ENCODE assay signal across 22 mouse cellular contexts in the genomic region with DNA sequence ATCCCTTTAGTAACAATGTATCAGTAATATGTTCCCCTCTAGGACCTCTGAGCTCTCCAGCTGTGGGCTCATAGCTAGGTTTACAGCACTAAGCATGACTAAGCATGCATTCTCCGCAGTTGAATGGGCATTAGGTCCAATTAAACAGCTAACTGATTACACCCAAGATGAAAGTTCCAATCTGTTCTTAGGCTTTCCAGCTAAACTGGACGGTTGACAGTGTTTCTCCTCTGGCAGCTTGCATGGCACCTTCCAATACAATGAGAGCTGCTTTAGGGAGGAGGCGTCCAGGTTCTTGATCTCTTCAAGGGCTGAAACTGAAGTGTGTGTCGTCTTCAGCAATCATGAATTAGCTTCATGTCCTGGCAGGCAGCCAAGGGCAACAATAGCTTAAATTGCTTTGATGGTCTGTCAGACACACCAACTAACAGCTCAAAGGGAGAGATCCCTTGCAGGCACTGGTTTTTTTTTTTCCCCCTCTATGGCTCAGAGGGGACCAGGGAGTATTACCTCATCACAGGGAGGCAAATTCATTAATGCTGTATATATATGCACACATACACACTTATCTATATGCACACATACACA. TPM values are rescaled to one million over a fixed set of nuclear protein-coding genes. Genes with fewer than 3 reads are reported as not detected.
DNase-seq lines count a peak whose midpoint lies in the region; ATAC-seq and TF ChIP-seq lines count a peak whose summit lies in the region.
"Had no signal": no experiment of that assay in that cellular context is flagged by ENCODE, and none has a peak within 500 bp of the region (broad histone marks: within the 10 kb centered on the region; RNA-seq: fewer than 3 reads in every experiment).

No protein-coding gene starts in this region.

- in situ Hi-C loops in ES-E14 (cut with MboI; ENCODE audit: low sequenced_read_pairs in 2 of 2, unreplicated experiment in 2 of 2): no loop called here

- ATAC-seq in kidney, postnatal 0 days (replicated peaks; ENCODE audit: low FRiP score, low read depth): 0 out of 2 replicates have a peak, but pooled peaks have one; percentile 52
- no peak for ATAC-seq in embryonic facial prominence, embryonic 14.5 days (ENCODE audit: low read depth)
- ATAC-seq: forebrain, embryonic 16.5 days had no signal

- DNase-seq in kidney, postnatal 0 days (ENCODE audit: low spot score): peak; percentile 38
- DNase-seq in kidney, adult 9 months: no peak
- DNase-seq in 3T3-L1 (ENCODE audit: low read depth, low spot score): peak; percentile 17
- DNase-seq in ES-E14 (ENCODE audit: low read depth, low spot score): no peak
- peak; percentile 70 for DNase-seq in embryonic facial prominence, embryonic 14.5 days (ENCODE audit: low spot score)
- DNase-seq in thymus, postnatal 10 days (ENCODE audit: low spot score in 2 of 2): no peak
- no peak for DNase-seq in cerebellum, postnatal 25 days
- DNase-seq: cerebellum, adult 11 months; cerebellum, postnatal 36 days; gastrocnemius, postnatal 10 days; heart, adult 2 months; liver; lung, adult 18-20 months; thymus, postnatal 25 days had no signal

- H3K27ac ChIP-seq in kidney, postnatal 0 days: no peak overlapping the region
- H3K27ac ChIP-seq in ES-E14 (ENCODE audit: insufficient read depth, low read depth, low read length, poor library complexity, severe bottlenecking): no peak overlapping the region
- H3K27ac ChIP-seq in embryonic facial prominence, embryonic 14.5 days (replicated peaks; ENCODE audit: low read depth, low read length): no peak overlapping the region
- H3K27ac ChIP-seq: heart, adult 2 months; hindbrain, embryonic 14.5 days; macrophage; stomach, postnatal 0 days had no signal

- no peak overlapping the region for H3K9ac ChIP-seq in kidney, postnatal 0 days (ENCODE audit: low read depth, low read length)
- H3K9ac ChIP-seq in ES-E14 (ENCODE audit: insufficient read depth, low read depth, low read length, poor library complexity, severe bottlenecking): no peak overlapping the region
- H3K9ac ChIP-seq in embryonic facial prominence, embryonic 14.5 days (ENCODE audit: low read depth, low read length): no peak overlapping the region
- H3K9ac ChIP-seq: hindbrain, embryonic 14.5 days had no signal

- no peaks in the 10 kb centered on the region for H3K9me3 ChIP-seq in kidney, postnatal 0 days (replicated peaks; ENCODE audit: low read length)
- no peaks in the 10 kb centered on the region for H3K9me3 ChIP-seq in ES-E14 (ENCODE audit: control insufficient read depth, insufficient read depth, low read depth, low read length)
- no peaks in the 10 kb centered on the region for H3K9me3 ChIP-seq in embryonic facial prominence, embryonic 14.5 days (ENCODE audit: control insufficient read depth, low read length)

- H3K36me3 ChIP-seq in kidney, postnatal 0 days (ENCODE audit: insufficient read depth, low read length): no peaks in the 10 kb centered on the region
- H3K36me3 ChIP-seq in ES-E14 (ENCODE audit: control insufficient read depth, insufficient read depth, low read length, poor library complexity, severe bottlenecking): no peaks in the 10 kb centered on the region
- no peaks in the 10 kb centered on the region for H3K36me3 ChIP-seq in embryonic facial prominence, embryonic 14.5 days (ENCODE audit: control insufficient read depth, insufficient read depth, low read length)

- TF ChIP-seq CTCF in kidney, postnatal 0 days (IDR thresholded peaks at IDR 0.05; ENCODE audit: low read depth): no peak

- H3K27me3 ChIP-seq in kidney, postnatal 0 days (ENCODE audit: insufficient read depth, low read length): no peaks in the 10 kb centered on the region
- H3K27me3 ChIP-seq in embryonic facial prominence, embryonic 14.5 days (replicated peaks; ENCODE audit: control insufficient read depth, insufficient read depth, low read length): no peaks in the 10 kb centered on the region

- no peak overlapping the region for H3K4me2 ChIP-seq in kidney, postnatal 0 days (ENCODE audit: low read length)
- H3K4me2 ChIP-seq in embryonic facial prominence, embryonic 14.5 days (ENCODE audit: low read depth, low read length): no peak overlapping the region
- H3K4me2 ChIP-seq: hindbrain, embryonic 14.5 days had no signal

- WGBS in kidney, postnatal 0 days: 13% methylated on average over 4 of the region's 4 CpGs
- 44% methylated on average over 4 of the region's 4 CpGs for WGBS in embryonic facial prominence, embryonic 14.5 days

- H3K4me3 ChIP-seq in kidney, postnatal 0 days (replicated peaks; ENCODE audit: low read depth, low read length): no peak overlapping the region
- no peak overlapping the region for H3K4me3 ChIP-seq in ES-E14 (ENCODE audit: insufficient read depth in 1 of 2, low read depth in 1 of 2, low read length in 2 of 2, poor library complexity in 1 of 2, severe bottlenecking in 1 of 2)
- no peak overlapping the region for H3K4me3 ChIP-seq in embryonic facial prominence, embryonic 14.5 days (ENCODE audit: low read depth, low read length)
- H3K4me3 ChIP-seq: heart, adult 2 months had no signal

- 0 out of 2 replicates have a peak, but pooled peaks cover 4% of the 10 kb centered on the region for H3K4me1 ChIP-seq in kidney, postnatal 0 days (replicated peaks; ENCODE audit: insufficient read depth, low read length)
- peaks cover 0 to 13% of the 10 kb centered on the region in 2 experiments; a peak in 1 of 4 replicates for H3K4me1 ChIP-seq in ES-E14 (ENCODE audit: control insufficient read depth in 2 of 2, insufficient read depth in 2 of 2, low read length in 2 of 2, poor library complexity in 1 of 2)
- H3K4me1 ChIP-seq in embryonic facial prominence, embryonic 14.5 days (ENCODE audit: control insufficient read depth, insufficient read depth, low read length): no peaks in the 10 kb centered on the region

TF ChIP-seq in ES-E14, 5 proteins besides CTCF, POLR2A, EP300 and RAD21:
- TF ChIP-seq CHD2 (IDR thresholded peaks at IDR 0.05; ENCODE audit: low read depth, low read length) (no peak), MAFK (IDR thresholded peaks at IDR 0.05; ENCODE audit: insufficient read depth, low read depth, low read length) (0 out of 2 replicates have a peak, but pooled peaks have one; percentile 32)

RNA-seq across cellular contexts. Expression of gene Slc5a4b, which starts 9.5 kb away (rescaled TPM):
- polyA plus RNA-seq in kidney, postnatal 0 days (2015; fragmentation: Nextera tagmentation; extraction: Ambion mirVana): 0.06 and 0.14 TPM in 2 replicates
- total RNA-seq in ES-E14 (2012; rRNA removed): 7.1 and 11.0 TPM in 2 replicates
- polyA plus RNA-seq in embryonic facial prominence, embryonic 14.5 days (2014; fragmentation: Nextera tagmentation; extraction: Ambion mirVana): not detected in 2 replicates
- total RNA-seq: adrenal gland, adult 18-20 months; gastrocnemius, postnatal 10 days; heart, adult 2 months; neutrophil, adult 5-6 weeks had no signal
- polyA plus RNA-seq: forebrain, embryonic 16.5 days; heart, adult 2 months; heart, postnatal 0 days; hindbrain, embryonic 14.5 days; macrophage had no signal

RNA-seq across cellular contexts. Expression of gene Slc5a4a, which starts 27.0 kb away (rescaled TPM):
- polyA plus RNA-seq in kidney, postnatal 0 days (2015; fragmentation: Nextera tagmentation; extraction: Ambion mirVana): not detected in 2 replicates
- 0.18 TPM in 1 of 2 replicates, not detected in the other for total RNA-seq in ES-E14 (2012; rRNA removed)
- polyA plus RNA-seq in embryonic facial prominence, embryonic 14.5 days (2014; fragmentation: Nextera tagmentation; extraction: Ambion mirVana): not detected in 2 replicates
- total RNA-seq: adrenal gland, adult 18-20 months; gastrocnemius, postnatal 10 days; heart, adult 2 months; left cerebral cortex, adult 8-10 months; neutrophil, adult 5-6 weeks had no signal
- polyA plus RNA-seq: forebrain, embryonic 16.5 days; heart, adult 2 months; heart, postnatal 0 days; hindbrain, embryonic 14.5 days; macrophage; stomach, postnatal 0 days had no signal

Comparison
In these comparisons a context has a peak if more than half of its experiments do, and no peak if none do; other contexts are left out.
1. DNase-seq: peak in kidney, postnatal 0 days (single experiment), 3T3-L1 (single experiment) and embryonic facial prominence, embryonic 14.5 days (single experiment); none in kidney, adult 9 months (single experiment), ES-E14 (single experiment), thymus, postnatal 10 days (0 of 2) and cerebellum, postnatal 25 days (0 of 2).